Mouse (Mus musculus): ENCODE data around the gene Myo1a.

- TF ChIP-seq POLR2A (IDR thresholded peaks at IDR 0.05; ENCODE audit: borderline replicate concordance, extremely low read depth, insufficient read depth, insufficient read length, poor library complexity, severe bottlenecking) (no peak), CTCF (IDR thresholded peaks at IDR 0.05; ENCODE audit: borderline replicate concordance, extremely low read depth, insufficient read depth, insufficient read length) (no peak)
These were observed 32.6 kb downstream of the Myo1a start for GRCm38 (mm10) chr10:127737552-127737951.

All from brain, embryonic 14.5 days (tissue).